Mouse (Mus musculus) hindbrain, embryonic 12.5 days (tissue): ENCODE results near the gene Adtrp. TPM values are rescaled to one million over a fixed set of nuclear protein-coding genes. Genes with fewer than 3 reads are reported as not detected.

Source experiments
- ATAC-seq: fragments of 200-750 bp; cut with Nextera tagmentation; 2 replicates; pipeline ENCODE4 v1.8.0; 2017; ENCODE audit warnings: moderate TSS enrichment; ENCODE audit not compliant: low FRiP score
- H3K27ac ChIP-seq: fragments of 300-500 bp; sonication (generic); 2 replicates; pipeline ENCODE4 v1.5.1; 2016; ENCODE audit warnings: mild to moderate bottlenecking
- H3K27me3 ChIP-seq: fragments of 300-500 bp; sonication (generic); 2 replicates; pipeline ENCODE4 v1.6.1; 2016; ENCODE audit warnings: mild to moderate bottlenecking
- H3K36me3 ChIP-seq: fragments of 300-500 bp; sonication (generic); 2 replicates; pipeline ENCODE4 v1.6.1; 2016; ENCODE audit warnings: mild to moderate bottlenecking
- H3K4me1 ChIP-seq: fragments of 300-500 bp; sonication (generic); 2 replicates; pipeline ENCODE4 v1.6.1; 2016
- H3K4me2 ChIP-seq: fragments of 300-500 bp; sonication (generic); replicated peaks from 2 replicates; pipeline ENCODE4 v1.6.1; 2016; ENCODE audit warnings: mild to moderate bottlenecking
- H3K4me3 ChIP-seq: fragments of 300-500 bp; sonication (generic); 2 replicates; pipeline ENCODE4 v1.5.1; 2016; ENCODE audit warnings: mild to moderate bottlenecking
- H3K9ac ChIP-seq: fragments of 300-500 bp; sonication (generic); 2 replicates; pipeline ENCODE4 v1.6.1; 2016; ENCODE audit warnings: mild to moderate bottlenecking, moderate library complexity
- H3K9me3 ChIP-seq: fragments of 300-500 bp; sonication (generic); replicated peaks from 2 replicates; pipeline ENCODE4 v1.6.1; 2016; ENCODE audit warnings: mild to moderate bottlenecking
- WGBS: fragments of 180-500 bp; shearing (Covaris S2); methylation state at CpG from one replicate; pipeline ENCODE4 v1.1.7; 2016; 5-methylcytosine and 5-hydroxymethylcytosine counted together
- polyA plus RNA-seq: library from polyadenylated mRNA; unstranded; fragments of >200 nt; fragmentation: Nextera tagmentation; extraction: Ambion mirVana; gene quantifications from 2 replicates; pipeline ENCODE4 v1.2.1, GENCODE M21; 2016

Gene Adtrp
- polyA plus RNA-seq, 1 experiment from 2014 or later = 0.45 TPM

- Histone ChIP-seq H3K9me3 (no peaks in the 10 kb centered on the region), H3K4me1 (no peaks in the 10 kb centered on the region), H3K36me3 (no peaks in the 10 kb centered on the region), H3K9ac (no peak overlapping the region), H3K27me3 (no peaks in the 10 kb centered on the region), H3K4me2 (no peak overlapping the region), H3K4me3 (no peak overlapping the region), H3K27ac (no peak overlapping the region)
- 78% methylated on average over 3 of the region's 3 CpGs for WGBS
- no peak for ATAC-seq
Measured at GRCm38 (mm10) chr13:41823077-41823476, 24.4 kb downstream of the Adtrp start.

GRCm38 (mm10) chr13:41822617-41823016, 24.9 kb downstream of the Adtrp start:
- no peak for ATAC-seq
- no peak overlapping the region for H3K9ac ChIP-seq
- no peaks in the 10 kb centered on the region for H3K36me3 ChIP-seq
- H3K27ac ChIP-seq = no peak overlapping the region
- no peaks in the 10 kb centered on the region for H3K9me3 ChIP-seq
- H3K4me3 ChIP-seq = no peak overlapping the region
- WGBS = 56% methylated on average over 2 of the region's 2 CpGs
- no peak overlapping the region for H3K4me2 ChIP-seq
- no peaks in the 10 kb centered on the region for H3K4me1 ChIP-seq
- H3K27me3 ChIP-seq = no peaks in the 10 kb centered on the region

GRCm38 (mm10) chr13:41822091-41822490, 25.4 kb downstream of the Adtrp start:
- WGBS = 44% methylated on average over 5 of the region's 5 CpGs
- H3K36me3 ChIP-seq = no peaks in the 10 kb centered on the region
- no peak overlapping the region for H3K4me3 ChIP-seq
- H3K27me3 ChIP-seq = no peaks in the 10 kb centered on the region
- H3K4me2 ChIP-seq = no peak overlapping the region
- H3K4me1 ChIP-seq = no peaks in the 10 kb centered on the region
- H3K9me3 ChIP-seq = no peaks in the 10 kb centered on the region
- H3K27ac ChIP-seq = no peak overlapping the region
- no peak overlapping the region for H3K9ac ChIP-seq
- no peak for ATAC-seq

GRCm38 (mm10) chr13:41820947-41821346, 26.5 kb downstream of the Adtrp start:
- H3K9me3 ChIP-seq = no peaks in the 10 kb centered on the region
- no peaks in the 10 kb centered on the region for H3K27me3 ChIP-seq
- H3K36me3 ChIP-seq = no peaks in the 10 kb centered on the region
- WGBS = 92% methylated on average over 3 of the region's 3 CpGs
- no peaks in the 10 kb centered on the region for H3K4me1 ChIP-seq
- H3K4me3 ChIP-seq = no peak overlapping the region
- no peak overlapping the region for H3K9ac ChIP-seq
- no peak for ATAC-seq
- no peak overlapping the region for H3K27ac ChIP-seq
- H3K4me2 ChIP-seq = no peak overlapping the region

GRCm38 (mm10) chr13:41819918-41820317, 27.6 kb downstream of the Adtrp start:
- Histone ChIP-seq H3K4me1 (no peaks in the 10 kb centered on the region), H3K27me3 (no peaks in the 10 kb centered on the region), H3K4me2 (no peak overlapping the region), H3K9me3 (no peaks in the 10 kb centered on the region), H3K9ac (no peak overlapping the region), H3K36me3 (no peaks in the 10 kb centered on the region), H3K27ac (no peak overlapping the region), H3K4me3 (no peak overlapping the region)
- WGBS = 85% methylated on average over 4 of the region's 4 CpGs
- ATAC-seq = no peak

- H3K27me3 ChIP-seq = no peaks in the 10 kb centered on the region
- H3K4me2 ChIP-seq = no peak overlapping the region
- H3K36me3 ChIP-seq = no peaks in the 10 kb centered on the region
- no peak for ATAC-seq
- H3K27ac ChIP-seq = no peak overlapping the region
- H3K4me1 ChIP-seq = no peaks in the 10 kb centered on the region
- no peaks in the 10 kb centered on the region for H3K9me3 ChIP-seq
- H3K4me3 ChIP-seq = no peak overlapping the region
- no peak overlapping the region for H3K9ac ChIP-seq
- 93% methylated on average over 4 of the region's 4 CpGs for WGBS
Measured at GRCm38 (mm10) chr13:41819484-41819883, 28.0 kb downstream of the Adtrp start.

- Histone ChIP-seq H3K9ac (no peak overlapping the region), H3K36me3 (no peaks in the 10 kb centered on the region), H3K4me2 (no peak overlapping the region), H3K27me3 (no peaks in the 10 kb centered on the region), H3K27ac (no peak overlapping the region), H3K4me1 (no peaks in the 10 kb centered on the region), H3K4me3 (no peak overlapping the region), H3K9me3 (no peaks in the 10 kb centered on the region)
- no peak for ATAC-seq
- WGBS = 91% methylated on average over 4 of the region's 4 CpGs
Measured at GRCm38 (mm10) chr13:41817583-41817982, 29.9 kb downstream of the Adtrp start.

GRCm38 (mm10) chr13:41816643-41817042, 30.8 kb downstream of the Adtrp start:
- no peaks in the 10 kb centered on the region for H3K9me3 ChIP-seq
- ATAC-seq = no peak
- WGBS = 90% methylated on average over 4 of the region's 4 CpGs
- H3K36me3 ChIP-seq = no peaks in the 10 kb centered on the region
- H3K27ac ChIP-seq = no peak overlapping the region
- H3K4me1 ChIP-seq = no peaks in the 10 kb centered on the region
- no peak overlapping the region for H3K4me2 ChIP-seq
- H3K9ac ChIP-seq = no peak overlapping the region
- no peaks in the 10 kb centered on the region for H3K27me3 ChIP-seq
- H3K4me3 ChIP-seq = no peak overlapping the region

- Histone ChIP-seq H3K4me3 (no peak overlapping the region), H3K9ac (no peak overlapping the region), H3K27ac (no peak overlapping the region), H3K9me3 (no peaks in the 10 kb centered on the region), H3K4me2 (no peak overlapping the region), H3K36me3 (no peaks in the 10 kb centered on the region), H3K27me3 (no peaks in the 10 kb centered on the region), H3K4me1 (peaks cover 2% of the 10 kb centered on the region; the same call in 1 of the 2 replicates)
- ATAC-seq = no peak
- WGBS = 88% methylated on average over 7 of the region's 7 CpGs
Measured at GRCm38 (mm10) chr13:41810776-41811175, 36.7 kb downstream of the Adtrp start.

- H3K27ac ChIP-seq = no peak overlapping the region
- no peaks in the 10 kb centered on the region for H3K36me3 ChIP-seq
- ATAC-seq = no peak
- H3K4me1 ChIP-seq = peaks cover 2% of the 10 kb centered on the region; the same call in 1 of the 2 replicates
- no peak overlapping the region for H3K9ac ChIP-seq
- H3K9me3 ChIP-seq = no peaks in the 10 kb centered on the region
- no peak overlapping the region for H3K4me2 ChIP-seq
- H3K27me3 ChIP-seq = no peaks in the 10 kb centered on the region
- WGBS = 53% methylated on average over 4 of the region's 4 CpGs
- no peak overlapping the region for H3K4me3 ChIP-seq
Measured at GRCm38 (mm10) chr13:41807815-41808214, 39.7 kb downstream of the Adtrp start.

GRCm38 (mm10) chr13:41807300-41807699, 40.2 kb downstream of the Adtrp start:
- WGBS = 54% methylated on average over 4 of the region's 4 CpGs
- Histone ChIP-seq H3K9me3 (no peaks in the 10 kb centered on the region), H3K36me3 (no peaks in the 10 kb centered on the region), H3K9ac (no peak overlapping the region), H3K4me2 (no peak overlapping the region), H3K27ac (no peak overlapping the region), H3K4me1 (peaks cover 2% of the 10 kb centered on the region), H3K4me3 (no peak overlapping the region), H3K27me3 (no peaks in the 10 kb centered on the region)
- peak; percentile 48 for ATAC-seq

GRCm38 (mm10) chr13:41805138-41805820, 42.2 kb downstream of the Adtrp start:
- Histone ChIP-seq H3K9me3 (no peaks in the 10 kb centered on the region), H3K4me3 (no peak overlapping the region), H3K4me2 (no peak overlapping the region), H3K27me3 (no peaks in the 10 kb centered on the region), H3K36me3 (no peaks in the 10 kb centered on the region), H3K27ac (no peak overlapping the region), H3K9ac (no peak overlapping the region), H3K4me1 (peaks cover 19% of the 10 kb centered on the region)
- WGBS = 93% methylated on average over 7 of the region's 7 CpGs
- no peak for ATAC-seq

GRCm38 (mm10) chr13:41803656-41804265, 43.7 kb downstream of the Adtrp start:
- H3K27ac ChIP-seq = no peak overlapping the region
- 71% methylated on average over 8 of the region's 8 CpGs for WGBS

More at GRCm38 (mm10) chr13:41803656-41804265, 43.7 kb downstream of the Adtrp start:
- ATAC-seq = no peak
- Histone ChIP-seq H3K4me3 (no peak overlapping the region), H3K4me1 (peaks cover 19% of the 10 kb centered on the region), H3K36me3 (no peaks in the 10 kb centered on the region), H3K9me3 (no peaks in the 10 kb centered on the region), H3K27me3 (no peaks in the 10 kb centered on the region), H3K4me2 (no peak overlapping the region), H3K9ac (no peak overlapping the region)
